Mouse (Mus musculus): Measurements from ENCODE around the gene Desi1. TPM values are rescaled to one million over a fixed set of nuclear protein-coding genes. Genes with fewer than 3 reads are reported as not detected.
A peak's percentile ranks its signal among the peaks of the same experiment; 100 is the strongest.
"Not testable (repeated sequence)": the region's sequence is repeated elsewhere in the genome, so short reads cannot be mapped to it uniquely, and the experiment has no call there.

The Desi1 gene
- polyA plus RNA-seq, 1 experiment from 2014 or later = 14.5 TPM

DNA sequence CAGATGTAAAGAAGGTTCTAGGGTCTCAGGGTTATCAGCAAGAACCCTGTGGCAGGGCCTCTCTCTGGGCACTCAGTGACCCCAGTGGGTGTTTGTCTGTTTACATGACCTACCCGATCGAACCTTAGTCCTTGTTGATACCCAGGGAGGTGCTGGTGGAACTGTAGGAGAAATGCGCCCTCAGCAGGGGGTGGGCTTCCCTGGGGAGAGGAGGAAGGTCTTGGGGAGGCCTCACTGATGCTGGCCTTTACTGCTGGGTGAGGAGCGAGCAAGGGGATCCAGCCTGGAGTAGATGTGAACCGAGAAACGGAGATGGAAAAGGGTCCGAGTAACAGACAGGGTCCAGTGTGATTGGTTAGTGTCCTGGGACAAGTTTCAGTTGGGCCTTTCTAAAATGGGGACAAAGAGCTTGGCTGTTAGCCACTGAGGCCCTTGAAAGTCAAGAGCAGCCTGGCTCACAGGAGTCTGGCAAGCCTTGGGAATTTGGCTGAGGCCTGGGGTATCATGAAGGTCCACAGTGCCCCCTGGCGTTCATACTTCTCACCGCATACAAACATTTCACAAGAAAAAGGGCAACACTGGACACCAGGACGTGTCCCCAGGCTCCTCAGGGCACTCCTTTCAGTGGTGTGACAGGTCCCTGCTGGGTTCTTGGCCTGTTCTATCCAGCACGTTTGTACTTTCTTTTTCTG, 44.1 kb downstream of the Desi1 start:
- DNase-seq (ENCODE audit: low spot score) (peak; percentile 96), ATAC-seq (peak; percentile 93)
- Histone ChIP-seq H3K9me3 (ENCODE audit: low read length) (no peaks in the 10 kb centered on the region), H3K36me3 (ENCODE audit: insufficient read depth, low read length) (0 out of 2 replicates have a peak, but pooled peaks cover 11% of the 10 kb centered on the region), H3K4me1 (ENCODE audit: insufficient read depth, low read depth, low read length) (no peaks in the 10 kb centered on the region), H3K27ac (ENCODE audit: low read length) (no peak overlapping the region; the same call in 1 of the 2 replicates), H3K9ac (replicated peaks; ENCODE audit: low read depth) (no peak overlapping the region), H3K27me3 (replicated peaks; ENCODE audit: insufficient read depth, low read length) (no peaks in the 10 kb centered on the region), H3K4me3 (ENCODE audit: low read depth, low read length) (no peak overlapping the region), H3K4me2 (replicated peaks; ENCODE audit: low read depth, low read length) (no peak overlapping the region)
- WGBS = 21% methylated on average over 11 of the region's 11 CpGs
- TF ChIP-seq CTCF (IDR thresholded peaks at IDR 0.05) (peak; percentile 87), EP300 (IDR thresholded peaks at IDR 0.05) (no peak)

DNA sequence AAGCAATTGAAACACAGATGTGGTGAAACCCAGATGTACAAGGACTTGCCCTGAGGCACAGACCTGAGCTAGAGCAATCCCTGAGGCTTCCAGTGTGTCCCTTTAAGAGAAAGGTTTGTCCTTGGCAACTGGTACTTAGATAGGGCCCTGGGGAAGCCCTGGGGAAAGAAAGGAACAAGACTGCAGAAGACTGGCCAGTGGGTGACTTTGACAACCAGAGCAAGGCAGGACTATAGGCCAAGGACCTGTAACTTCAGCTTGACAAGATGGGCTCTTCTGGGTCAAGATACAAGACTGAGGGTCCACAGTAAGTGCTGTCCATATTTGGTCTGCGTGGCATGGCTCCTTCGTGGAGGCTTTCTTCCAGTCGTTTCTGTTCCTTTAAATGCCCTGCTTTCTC, 46.0 kb downstream of the Desi1 start, which contains the start of gene Xrcc6:
Gene Xrcc6 (plus strand): TSS at position 190 of the 400 bp plus-strand sequence.
- no peak for ATAC-seq
- H3K27ac ChIP-seq (ENCODE audit: low read length) = no peak within 1 kb of the TSS
- no peak within 1 kb of the TSS for H3K4me3 ChIP-seq (ENCODE audit: low read depth, low read length)
- no peak within 1 kb of the TSS for H3K4me2 ChIP-seq (replicated peaks; ENCODE audit: low read depth, low read length)
- H3K27me3 ChIP-seq (replicated peaks; ENCODE audit: insufficient read depth, low read length) = no peaks in the 10 kb centered on the region
- 78% methylated on average over 3 of the region's 3 CpGs for WGBS
- TF ChIP-seq CTCF (IDR thresholded peaks at IDR 0.05) (no peak), EP300 (IDR thresholded peaks at IDR 0.05) (no peak)
- no peaks in the 10 kb centered on the region for H3K4me1 ChIP-seq (ENCODE audit: insufficient read depth, low read depth, low read length)
- no peaks in the 10 kb centered on the region for H3K9me3 ChIP-seq (ENCODE audit: low read length)
- H3K36me3 ChIP-seq (ENCODE audit: insufficient read depth, low read length) = 0 out of 2 replicates have a peak, but pooled peaks cover under 1% of the 10 kb centered on the region
- H3K9ac ChIP-seq (replicated peaks; ENCODE audit: low read depth) = no peak within 1 kb of the TSS
- DNase-seq (ENCODE audit: low spot score) = no peak

DNA sequence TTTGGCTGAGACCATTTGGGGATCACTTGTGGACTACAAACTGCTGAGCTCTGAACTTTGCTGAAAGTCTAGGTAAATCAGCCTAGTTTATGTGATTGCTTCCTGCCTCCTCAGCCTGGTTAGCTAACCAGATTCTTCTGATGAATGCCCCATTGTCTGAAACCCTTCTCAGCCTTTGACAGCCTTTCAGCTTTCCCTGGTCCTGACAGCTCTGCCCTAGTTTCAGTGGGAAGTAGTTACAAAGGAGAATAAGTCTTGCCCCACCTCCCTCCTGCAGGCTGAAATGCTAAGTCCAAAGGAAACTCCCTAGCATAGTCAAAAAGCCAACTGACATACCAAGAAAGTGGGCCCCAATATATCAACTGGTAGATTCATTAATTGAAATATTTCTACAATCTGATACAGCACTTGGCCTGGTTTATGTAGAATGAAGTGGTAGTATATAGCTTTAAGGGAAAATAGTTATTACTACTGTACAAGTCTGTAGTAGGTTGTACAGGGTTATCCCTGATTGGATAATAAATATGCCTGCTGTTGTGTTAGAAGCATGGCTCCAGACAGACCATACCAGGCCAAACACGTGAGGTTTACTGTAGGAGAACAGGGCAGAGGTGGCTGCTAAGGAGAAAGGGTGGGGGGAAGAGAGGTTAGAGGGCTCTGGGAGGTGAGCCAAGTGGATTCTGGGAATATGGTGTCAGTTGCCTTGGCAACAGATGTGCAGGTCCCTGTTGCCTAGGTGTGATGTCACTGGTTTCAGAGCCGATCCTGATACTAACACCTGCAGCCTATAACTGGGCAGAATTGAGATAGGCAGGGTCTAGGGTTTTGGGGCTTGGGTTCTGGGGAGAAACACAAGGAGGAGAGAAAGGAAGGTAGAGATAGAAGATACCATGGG, 48.1 kb downstream of the Desi1 start:
- Histone ChIP-seq H3K9ac (replicated peaks; ENCODE audit: low read depth) (no peak overlapping the region), H3K36me3 (ENCODE audit: insufficient read depth, low read length) (no peaks in the 10 kb centered on the region), H3K4me2 (replicated peaks; ENCODE audit: low read depth, low read length) (no peak overlapping the region), H3K4me3 (ENCODE audit: low read depth, low read length) (no peak overlapping the region), H3K9me3 (ENCODE audit: low read length) (no peaks in the 10 kb centered on the region), H3K4me1 (ENCODE audit: insufficient read depth, low read depth, low read length) (no peaks in the 10 kb centered on the region), H3K27me3 (replicated peaks; ENCODE audit: insufficient read depth, low read length) (no peaks in the 10 kb centered on the region), H3K27ac (ENCODE audit: low read length) (no peak overlapping the region)
- no peak for DNase-seq (ENCODE audit: low spot score)
- 65% methylated on average over 2 of the region's 2 CpGs for WGBS
- no peak for ATAC-seq
- TF ChIP-seq EP300 (IDR thresholded peaks at IDR 0.05) (no peak), CTCF (IDR thresholded peaks at IDR 0.05) (no peak)

DNA sequence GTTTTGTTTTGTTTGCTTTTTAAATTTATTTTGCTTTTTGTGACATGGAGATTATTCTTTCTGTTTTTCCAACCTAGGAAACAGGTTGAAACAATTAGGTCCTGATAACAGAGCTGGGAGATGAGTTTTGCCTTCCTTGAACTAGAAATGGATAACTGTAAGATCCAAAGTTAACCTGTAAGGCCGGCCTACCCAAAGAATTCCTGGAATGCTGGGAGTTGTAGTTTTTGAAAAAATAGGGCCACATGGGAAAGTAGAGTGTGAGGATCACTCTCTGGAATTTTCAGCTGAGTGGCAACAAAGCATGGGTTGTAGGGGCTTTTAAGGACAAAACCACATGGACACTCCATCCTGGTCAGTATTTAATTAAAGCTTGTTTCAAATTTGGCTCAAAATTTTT, 51.5 kb downstream of the Desi1 start:
- TF ChIP-seq EP300 (IDR thresholded peaks at IDR 0.05) = no peak
- no peak for TF ChIP-seq CTCF (IDR thresholded peaks at IDR 0.05)
- no peak overlapping the region for H3K27ac ChIP-seq (ENCODE audit: low read length)
- WGBS = 38% methylated on average over 1 of the region's 1 CpGs
- H3K4me1 ChIP-seq (ENCODE audit: insufficient read depth, low read depth, low read length) = no peaks in the 10 kb centered on the region
- H3K4me3 ChIP-seq (ENCODE audit: low read depth, low read length) = no peak overlapping the region
- no peak for DNase-seq (ENCODE audit: low spot score)
- no peak overlapping the region for H3K4me2 ChIP-seq (replicated peaks; ENCODE audit: low read depth, low read length)
- no peaks in the 10 kb centered on the region for H3K9me3 ChIP-seq (ENCODE audit: low read length)
- no peak for ATAC-seq
- no peaks in the 10 kb centered on the region for H3K27me3 ChIP-seq (replicated peaks; ENCODE audit: insufficient read depth, low read length)
- H3K9ac ChIP-seq (replicated peaks; ENCODE audit: low read depth) = no peak overlapping the region
- H3K36me3 ChIP-seq (ENCODE audit: insufficient read depth, low read length) = no peaks in the 10 kb centered on the region

DNA sequence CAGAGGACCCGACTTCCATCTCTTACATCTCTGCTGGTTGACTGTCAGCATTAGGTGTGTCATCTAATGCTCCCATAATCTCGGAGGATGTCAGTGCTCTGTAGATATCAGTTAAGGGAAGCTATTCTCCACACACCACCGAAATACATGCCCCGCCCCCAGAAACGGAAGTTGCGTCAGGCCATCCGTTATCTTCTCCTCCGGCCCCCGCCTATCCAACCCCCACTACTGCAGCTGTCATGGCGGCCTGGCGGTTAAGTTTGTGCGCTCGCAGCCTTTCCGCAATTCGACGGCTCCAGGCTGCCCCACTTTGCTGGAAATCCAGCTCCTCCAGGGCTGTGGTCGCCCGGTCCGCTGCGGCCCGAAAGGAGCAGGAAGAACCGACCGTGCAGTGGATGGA, 53.3 kb downstream of the Desi1 start, which contains the start of gene 1700029P11Rik:
Gene 1700029P11Rik (plus strand): TSS at position 220 of the 400 bp plus-strand sequence.
- no peak for TF ChIP-seq CTCF (IDR thresholded peaks at IDR 0.05)
- no peak for TF ChIP-seq EP300 (IDR thresholded peaks at IDR 0.05)
- Histone ChIP-seq H3K36me3 (ENCODE audit: insufficient read depth, low read length) (no peaks in the 10 kb centered on the region), H3K27ac (ENCODE audit: low read length) (no peak within 1 kb of the TSS), H3K9ac (replicated peaks; ENCODE audit: low read depth) (no peak within 1 kb of the TSS), H3K9me3 (ENCODE audit: low read length) (no peaks in the 10 kb centered on the region), H3K4me3 (ENCODE audit: low read depth, low read length) (no peak within 1 kb of the TSS), H3K27me3 (replicated peaks; ENCODE audit: insufficient read depth, low read length) (no peaks in the 10 kb centered on the region), H3K4me2 (replicated peaks; ENCODE audit: low read depth, low read length) (no peak within 1 kb of the TSS), H3K4me1 (ENCODE audit: insufficient read depth, low read depth, low read length) (no peaks in the 10 kb centered on the region)
- 95% methylated on average over 23 of the region's 23 CpGs for WGBS
- ATAC-seq (no peak), DNase-seq (ENCODE audit: low spot score) (no peak)

DNA sequence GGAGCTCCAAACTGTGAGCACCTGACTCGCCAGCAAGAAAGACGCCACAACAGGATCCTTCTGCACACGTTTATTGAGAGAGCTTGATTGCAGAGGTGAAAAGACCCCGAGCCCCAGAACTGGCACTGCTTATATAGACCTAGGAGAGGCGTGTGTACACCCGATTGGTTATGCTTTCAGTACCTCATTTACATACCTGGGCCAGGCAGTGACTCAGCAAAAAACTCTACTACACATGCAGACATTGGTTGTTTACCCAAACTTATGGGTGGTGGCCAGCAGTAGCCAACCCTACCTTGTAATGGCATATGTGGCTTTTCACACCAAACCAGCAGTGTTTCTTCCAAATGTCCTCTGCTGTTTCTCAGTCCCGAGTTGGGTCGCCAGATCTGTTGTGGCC, 58.5 kb downstream of the Desi1 start:
- not testable (repeated sequence) for H3K36me3 ChIP-seq (ENCODE audit: insufficient read depth, low read length); ATAC-seq; H3K27ac ChIP-seq (ENCODE audit: low read length); H3K9me3 ChIP-seq (ENCODE audit: low read length); H3K27me3 ChIP-seq (replicated peaks; ENCODE audit: insufficient read depth, low read length); H3K4me3 ChIP-seq (ENCODE audit: low read depth, low read length); DNase-seq (ENCODE audit: low spot score); H3K9ac ChIP-seq (replicated peaks; ENCODE audit: low read depth); H3K4me2 ChIP-seq (replicated peaks; ENCODE audit: low read depth, low read length); H3K4me1 ChIP-seq (ENCODE audit: insufficient read depth, low read depth, low read length)
- 88% methylated on average over 8 of the region's 8 CpGs for WGBS

DNA sequence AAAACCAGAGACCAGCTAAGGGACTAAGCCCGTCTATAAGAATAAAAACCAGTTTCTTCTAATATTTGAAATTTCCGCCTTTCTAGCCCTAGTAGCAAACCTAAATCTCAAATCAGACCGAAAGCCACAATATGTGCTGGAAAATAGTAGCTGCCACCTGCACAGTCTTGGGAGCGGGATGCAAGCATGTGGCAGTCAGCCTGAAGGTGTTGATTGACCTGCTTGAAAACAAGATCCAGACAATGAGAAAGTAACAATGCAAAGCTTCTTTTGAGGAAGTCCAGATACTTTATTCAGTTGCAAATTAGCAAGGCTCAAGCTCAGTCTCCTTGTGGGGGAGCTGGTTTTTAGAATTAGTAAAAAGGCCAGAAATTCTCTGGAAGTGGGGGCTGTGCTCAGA, 63.2 kb downstream of the Desi1 start:
- ATAC-seq; H3K9me3 ChIP-seq (ENCODE audit: low read length): not testable (repeated sequence)

DNA sequence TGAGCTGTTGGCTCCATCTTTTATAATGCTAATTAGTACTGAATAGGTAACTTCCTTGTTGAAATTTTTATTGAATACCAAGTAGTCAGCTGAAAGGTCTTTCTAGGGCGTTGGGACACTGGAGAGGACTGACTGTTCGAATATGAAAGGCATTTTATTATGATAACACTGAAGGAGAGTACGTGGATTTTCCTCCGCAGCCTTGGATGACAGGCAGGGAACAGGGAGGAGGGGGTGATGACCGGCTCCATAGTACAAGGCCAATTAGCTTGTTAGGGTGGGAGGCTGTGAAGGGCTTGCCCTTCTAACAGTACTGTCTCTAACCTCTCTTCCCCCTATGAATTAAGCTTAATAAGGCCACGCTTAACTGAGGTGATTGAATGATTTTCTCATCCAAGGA, 64.0 kb downstream of the Desi1 start:
- not testable (repeated sequence) for H3K27ac ChIP-seq (ENCODE audit: low read length); H3K27me3 ChIP-seq (replicated peaks; ENCODE audit: insufficient read depth, low read length); H3K9ac ChIP-seq (replicated peaks; ENCODE audit: low read depth); H3K4me3 ChIP-seq (ENCODE audit: low read depth, low read length); DNase-seq (ENCODE audit: low spot score); H3K4me2 ChIP-seq (replicated peaks; ENCODE audit: low read depth, low read length); H3K4me1 ChIP-seq (ENCODE audit: insufficient read depth, low read depth, low read length); H3K36me3 ChIP-seq (ENCODE audit: insufficient read depth, low read length); H3K9me3 ChIP-seq (ENCODE audit: low read length); ATAC-seq
- 70% methylated on average over 6 of the region's 6 CpGs for WGBS

More for the DNA sequence above, 63.2 kb downstream of the Desi1 start:
- not testable (repeated sequence) for H3K4me2 ChIP-seq (replicated peaks; ENCODE audit: low read depth, low read length); H3K4me3 ChIP-seq (ENCODE audit: low read depth, low read length); H3K4me1 ChIP-seq (ENCODE audit: insufficient read depth, low read depth, low read length); H3K9ac ChIP-seq (replicated peaks; ENCODE audit: low read depth); H3K27me3 ChIP-seq (replicated peaks; ENCODE audit: insufficient read depth, low read length); H3K36me3 ChIP-seq (ENCODE audit: insufficient read depth, low read length); DNase-seq (ENCODE audit: low spot score); H3K27ac ChIP-seq (ENCODE audit: low read length)
- WGBS = 94% methylated on average over 4 of the region's 4 CpGs
